Mouse (Mus musculus) embryo, embryonic 11.5 days (tissue): ENCODE measurements at regions not wholly inside any gene's neighbourhood (a gene's known extent, or its start where the extent isn't known, plus 50 kb on each side); places are given as distances from the start of the nearest gene placed in this dataset.

Experiments used
- DNase-seq: peaks from one replicate; pipeline ENCODE4 v3.0.0-alpha.2; 2012; ENCODE audit warnings: low read depth, low spot score

DNA sequence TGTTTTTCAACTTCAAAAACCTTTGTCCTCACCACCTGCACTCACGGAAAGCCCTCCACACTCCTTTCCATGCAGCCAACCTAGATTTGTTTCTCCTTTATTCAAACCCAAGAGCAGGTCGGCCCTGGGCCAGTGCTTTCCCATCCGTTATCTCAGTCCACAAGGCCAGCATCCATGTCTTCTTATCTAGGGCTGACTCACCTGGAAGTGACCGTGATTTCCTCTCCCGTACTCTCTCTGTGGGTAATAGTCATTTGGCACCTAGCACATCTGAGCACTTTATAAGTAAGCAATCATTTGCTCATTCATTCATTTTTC is 106.2 kb downstream of the Rassf10 start:
- DNase-seq: no peak

DNA sequence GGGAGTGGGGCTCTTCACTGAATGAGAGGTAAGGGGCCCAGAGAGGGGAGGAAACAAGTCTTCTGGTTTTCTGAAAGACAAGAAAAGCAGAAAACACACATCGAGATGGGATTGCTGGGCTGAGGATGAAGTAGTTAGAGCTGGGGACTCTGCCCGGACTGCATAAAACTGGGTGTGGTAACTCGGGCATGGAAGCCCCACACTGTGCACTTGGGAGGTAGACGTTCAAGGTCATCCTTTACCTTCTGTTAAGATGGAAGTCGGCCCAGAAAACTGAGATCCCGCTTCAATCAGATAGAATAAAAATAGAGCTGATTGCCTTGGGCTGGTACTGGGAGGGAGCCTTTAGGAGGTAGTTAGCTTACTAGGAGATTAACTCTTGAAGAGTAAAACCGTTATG is 107.2 kb downstream of the Rassf10 start:
- no peak for DNase-seq

DNA sequence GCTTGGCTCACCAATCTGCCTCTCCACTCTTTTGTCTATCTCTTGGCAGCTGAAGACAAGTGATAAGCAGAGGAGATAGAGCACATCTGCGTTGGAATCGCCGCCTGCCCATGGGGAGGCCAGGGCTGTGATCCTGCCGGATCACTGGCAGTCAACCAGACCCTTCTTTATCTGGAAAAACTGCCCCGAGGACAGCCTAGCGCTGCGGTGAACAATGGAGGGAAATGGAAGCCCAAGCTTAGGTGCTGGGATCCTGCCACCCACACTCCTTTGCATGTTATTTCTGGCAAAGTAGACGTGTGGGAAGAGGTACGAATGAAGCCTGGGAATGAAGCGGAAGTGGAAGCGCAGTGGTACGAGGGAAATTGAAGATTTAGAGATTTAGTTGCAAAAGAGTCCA is 112.8 kb downstream of the Rassf10 start:
- DNase-seq: no peak

DNA sequence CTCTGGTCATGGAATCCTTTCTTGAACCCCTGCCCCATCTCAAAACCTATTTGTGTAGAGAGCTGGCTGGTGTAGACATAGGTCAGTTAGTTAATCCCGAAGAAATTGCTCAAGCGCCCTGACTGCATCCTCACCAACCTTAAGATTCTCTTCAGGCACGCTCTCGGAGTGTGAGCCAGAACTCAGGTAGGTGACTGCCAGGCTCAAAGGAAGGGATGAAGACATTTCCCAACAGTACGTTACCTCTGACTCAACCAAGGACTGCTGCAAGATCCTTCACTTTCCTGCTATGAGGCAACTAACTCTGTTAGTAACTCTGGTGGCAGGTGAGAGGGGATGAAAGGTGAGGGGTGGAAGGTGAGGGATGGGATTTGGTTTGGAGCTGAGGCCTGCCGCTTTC is 114.5 kb downstream of the Rassf10 start:
- no peak for DNase-seq

DNA sequence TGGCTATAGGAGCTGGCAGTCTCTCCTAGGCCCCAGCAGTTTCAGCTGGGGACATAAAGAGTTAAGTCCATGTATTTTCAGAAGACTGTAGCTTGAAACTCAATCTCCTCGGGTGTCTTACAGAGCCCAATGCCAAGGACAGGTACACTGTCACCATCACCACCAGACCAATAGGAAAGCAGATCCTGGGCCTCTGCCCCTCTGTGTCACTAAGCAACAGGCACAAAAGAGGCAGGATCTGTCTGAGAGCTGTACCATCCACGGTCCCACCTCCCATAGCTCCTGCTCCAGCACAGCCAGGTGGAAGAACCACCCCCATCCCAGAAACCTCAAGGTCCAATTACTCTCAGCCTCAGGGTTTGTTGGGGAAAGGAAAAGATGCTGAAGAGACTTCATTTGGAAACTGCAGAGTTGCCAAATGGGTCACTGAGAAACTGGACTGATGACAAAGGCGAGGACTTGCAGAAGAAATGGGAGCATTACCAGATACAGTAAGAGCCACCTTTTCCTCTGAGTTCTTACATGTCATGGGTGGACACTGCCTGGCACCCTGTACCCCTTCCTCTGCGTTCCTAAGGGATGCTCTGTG is 115.7 kb downstream of the Rassf10 start:
- DNase-seq: no peak

DNA sequence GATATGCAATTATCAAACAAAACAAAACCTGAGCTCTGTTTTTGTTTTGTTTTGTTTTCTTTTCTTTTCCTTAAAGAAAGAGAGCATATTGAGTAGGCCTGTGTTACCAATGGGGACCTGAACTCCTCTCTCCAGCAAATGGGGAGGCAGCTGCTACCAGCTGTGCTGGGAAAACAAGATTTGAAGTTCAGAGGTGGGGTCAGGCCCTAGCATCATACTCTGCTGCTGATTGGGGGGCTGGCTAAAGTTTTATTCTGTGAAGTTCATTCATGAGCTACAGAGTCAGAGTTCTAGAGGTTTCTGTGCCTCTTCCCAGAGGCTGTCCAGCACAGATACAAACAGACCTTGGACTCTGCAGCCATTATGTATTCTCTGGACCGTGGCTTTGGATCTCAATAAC is 117.7 kb downstream of the Rassf10 start:
- no peak for DNase-seq

DNA sequence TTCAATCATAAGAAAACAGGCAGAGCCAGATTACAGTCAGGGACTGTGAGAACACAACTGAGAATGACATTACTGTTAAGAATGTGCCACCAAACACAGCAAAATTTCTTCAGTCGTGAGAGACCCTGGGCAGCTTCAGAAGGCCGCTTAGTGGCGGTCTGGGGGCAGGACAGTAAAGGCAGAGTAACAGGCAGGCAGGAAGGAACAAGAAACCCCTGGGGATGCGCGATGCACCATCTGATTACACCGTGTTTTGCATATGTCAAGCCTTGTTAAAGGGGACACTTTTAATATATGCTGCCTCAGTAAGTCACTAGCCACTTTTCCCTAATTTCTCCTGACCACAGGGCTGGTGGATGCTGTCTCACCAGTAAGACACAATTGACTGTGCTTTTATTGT is 120.0 kb downstream of the Rassf10 start:
- no peak for DNase-seq

DNA sequence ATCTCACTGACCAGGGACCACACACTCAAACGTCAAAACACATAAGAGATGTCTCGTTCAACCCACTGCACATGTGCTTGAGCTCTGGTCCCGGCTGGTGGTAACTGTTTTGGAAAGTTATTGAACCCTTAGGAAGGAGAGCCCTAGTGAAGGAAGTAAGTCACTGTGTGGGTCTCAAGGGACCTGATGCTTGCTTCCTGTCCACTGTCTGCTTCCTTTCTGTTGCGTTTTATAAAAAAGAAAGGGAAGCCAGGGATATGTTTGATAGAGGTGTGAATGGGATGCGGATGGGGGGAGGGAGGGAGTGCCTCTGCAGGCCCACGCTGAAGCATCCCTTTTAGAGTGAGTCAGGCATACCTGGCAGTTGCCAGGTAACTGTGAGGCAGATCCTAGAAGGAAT is 121.6 kb downstream of the Rassf10 start:
- no peak for DNase-seq

DNA sequence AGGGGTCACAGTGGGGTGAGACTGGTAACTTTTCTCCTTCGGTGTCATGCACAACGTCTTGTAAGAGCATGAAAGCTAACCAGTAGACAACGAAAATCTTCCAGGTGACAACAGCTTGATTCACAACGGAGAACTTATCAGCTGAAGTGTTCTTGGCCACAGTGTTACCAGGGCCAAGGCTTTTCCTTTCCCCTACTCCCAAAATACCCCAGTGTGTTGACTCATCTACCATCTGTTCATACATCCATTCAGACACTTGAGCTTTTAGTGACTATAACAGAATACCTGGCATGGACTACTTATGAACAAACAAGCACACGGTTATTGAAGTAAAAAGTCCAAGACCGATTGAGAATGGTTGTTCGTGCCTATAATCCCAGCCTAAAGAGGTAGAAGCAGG is 122.5 kb downstream of the Rassf10 start:
- no peak for DNase-seq

DNA sequence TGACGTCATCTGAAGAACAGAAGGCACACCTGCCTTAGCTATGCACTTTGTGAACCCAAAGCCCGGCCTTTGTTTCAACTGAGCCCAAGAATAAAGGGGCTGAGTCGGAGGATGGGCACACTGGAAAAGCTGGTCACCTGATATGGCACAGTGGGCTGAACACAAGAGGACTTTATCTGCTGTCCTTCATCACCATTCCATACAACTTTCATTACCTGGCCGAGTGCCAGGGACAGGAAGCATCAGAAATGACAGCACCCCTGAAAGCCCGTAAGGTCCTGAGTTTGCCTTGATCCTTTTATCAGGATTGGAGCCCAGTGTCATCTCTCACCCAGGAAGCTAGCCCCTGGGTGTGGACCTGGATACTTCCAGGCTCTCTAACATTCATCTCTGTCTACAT is 126.1 kb upstream of the Arntl start:
- DNase-seq: no peak

DNA sequence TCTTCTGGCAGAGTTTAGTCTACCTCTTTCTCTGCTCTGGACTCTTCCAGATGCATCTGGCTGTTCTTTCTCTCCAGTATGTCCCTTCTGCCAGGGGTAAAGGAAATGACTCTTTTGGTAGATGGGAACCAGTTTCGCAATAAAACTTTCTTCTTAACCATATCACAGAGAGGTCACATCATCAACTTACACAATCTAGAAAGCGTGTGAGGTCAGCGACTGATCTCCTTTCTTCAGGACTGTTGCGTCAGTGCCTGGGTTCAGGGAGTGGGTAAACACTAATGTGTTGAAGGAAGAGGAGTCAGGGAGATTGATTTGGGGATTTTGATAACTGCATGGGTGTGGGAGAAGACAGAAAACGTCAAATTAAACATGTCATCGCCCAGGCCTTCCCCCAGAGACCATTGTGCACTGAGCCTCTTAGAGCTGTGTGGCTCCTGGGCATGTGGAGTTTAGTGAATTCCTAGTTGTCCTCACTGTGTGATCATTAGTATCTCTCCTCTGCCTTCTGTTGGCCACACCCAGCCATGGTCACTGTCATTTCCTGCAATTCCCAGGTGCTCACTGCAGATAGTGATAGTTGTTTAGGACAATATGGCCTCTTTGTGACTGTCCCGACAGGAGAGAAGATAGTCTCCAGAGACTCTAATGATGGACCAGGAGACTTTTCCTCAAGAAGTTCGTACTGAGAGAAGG is 122.2 kb upstream of the Arntl start:
- no peak for DNase-seq

DNA sequence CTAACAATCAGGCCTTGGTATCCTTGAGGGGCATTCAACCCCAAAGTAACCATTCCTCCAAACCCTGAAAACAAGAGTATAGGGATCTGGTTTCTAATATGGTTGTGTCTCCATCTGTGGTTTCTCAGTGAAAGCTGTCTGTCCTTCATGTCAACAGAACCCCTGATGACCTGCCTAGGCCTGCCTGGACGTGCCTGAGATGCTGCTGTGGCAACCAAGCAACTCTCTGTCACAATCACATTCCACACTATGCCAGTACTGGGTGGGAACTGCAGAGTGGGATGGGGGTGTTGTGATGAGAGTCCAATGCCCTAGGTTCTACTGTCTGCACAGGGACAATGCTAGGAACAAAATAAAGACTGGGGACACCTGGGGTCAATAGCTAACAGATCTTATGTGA is 121.1 kb upstream of the Arntl start:
- no peak for DNase-seq

DNA sequence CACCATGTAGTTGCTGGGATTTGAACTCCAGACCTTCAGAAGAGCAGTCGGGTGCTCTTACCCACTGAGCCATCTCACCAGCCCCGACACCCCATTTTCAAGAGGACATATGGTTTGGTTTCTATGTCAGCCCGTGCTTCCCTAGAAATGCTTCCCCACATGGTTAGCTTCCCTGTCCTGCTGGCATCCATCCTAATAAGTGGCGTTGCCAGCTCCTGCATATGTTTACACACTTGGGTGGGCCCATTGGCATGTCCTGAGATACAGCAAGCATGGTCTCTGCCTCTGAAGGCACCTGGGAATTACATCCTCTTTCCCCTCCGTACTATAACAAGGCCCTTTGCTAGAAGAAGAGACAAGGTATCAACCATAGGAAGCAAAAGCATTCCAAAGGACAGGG is 119.6 kb upstream of the Arntl start:
- DNase-seq: no peak

DNA sequence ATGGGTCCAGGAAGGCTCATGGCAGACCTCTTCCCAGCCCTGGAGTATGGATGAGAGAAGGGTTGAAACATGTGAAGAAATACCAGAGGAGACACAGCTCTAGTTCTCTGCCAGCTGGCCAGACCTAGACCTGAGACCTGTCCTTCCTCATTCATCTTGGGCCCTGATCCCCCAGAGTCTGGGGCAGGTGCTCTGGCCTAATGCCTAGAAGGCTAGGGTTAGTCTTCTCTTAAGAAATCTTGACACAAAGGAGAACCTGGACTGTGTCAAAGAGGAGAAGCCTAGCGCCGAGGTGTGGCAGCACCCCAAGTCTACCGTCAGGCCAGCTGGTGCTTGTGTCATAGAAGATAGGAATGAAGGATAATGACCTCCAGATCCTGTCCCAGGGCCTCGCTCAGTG is 118.2 kb upstream of the Arntl start:
- no peak for DNase-seq

DNA sequence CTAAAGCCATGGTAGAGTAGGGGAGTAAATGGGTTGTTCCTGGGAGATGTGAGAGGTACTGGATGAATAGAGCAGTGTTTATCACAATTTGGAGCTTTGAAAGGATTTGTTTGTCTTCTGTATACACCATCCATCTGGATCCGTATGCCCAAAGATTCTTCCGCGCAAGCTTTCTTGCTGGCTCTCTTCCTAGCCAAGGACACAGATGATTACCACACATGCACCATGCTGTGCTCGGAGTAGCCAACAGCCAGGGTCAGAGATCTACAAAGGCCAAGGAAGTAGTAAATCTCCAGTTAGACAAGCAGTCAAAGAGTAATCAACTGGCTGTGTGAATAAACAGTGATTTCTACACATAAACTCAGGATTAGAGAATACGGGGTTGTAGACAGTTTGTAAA is 113.3 kb upstream of the Arntl start:
- DNase-seq: no peak

DNA sequence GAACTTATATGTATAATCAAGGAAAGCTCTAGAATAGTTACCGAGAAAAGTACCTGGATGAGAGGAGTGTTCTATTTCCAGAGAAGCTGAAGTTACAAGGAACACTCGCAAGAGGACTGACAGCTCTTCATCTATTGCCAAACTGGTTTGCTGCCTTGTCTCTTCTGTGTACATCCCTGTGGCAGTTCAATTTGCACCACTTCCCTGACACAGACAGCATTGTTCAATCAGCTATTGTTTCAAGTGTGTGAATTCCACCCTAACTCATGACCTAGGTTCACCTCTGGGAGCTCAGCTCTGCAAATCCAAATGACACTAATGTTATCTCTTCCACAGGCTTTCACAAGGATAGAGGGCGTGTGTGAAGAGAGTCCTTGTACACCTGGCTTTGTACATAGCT is 112.2 kb upstream of the Arntl start:
- DNase-seq: no peak

DNA sequence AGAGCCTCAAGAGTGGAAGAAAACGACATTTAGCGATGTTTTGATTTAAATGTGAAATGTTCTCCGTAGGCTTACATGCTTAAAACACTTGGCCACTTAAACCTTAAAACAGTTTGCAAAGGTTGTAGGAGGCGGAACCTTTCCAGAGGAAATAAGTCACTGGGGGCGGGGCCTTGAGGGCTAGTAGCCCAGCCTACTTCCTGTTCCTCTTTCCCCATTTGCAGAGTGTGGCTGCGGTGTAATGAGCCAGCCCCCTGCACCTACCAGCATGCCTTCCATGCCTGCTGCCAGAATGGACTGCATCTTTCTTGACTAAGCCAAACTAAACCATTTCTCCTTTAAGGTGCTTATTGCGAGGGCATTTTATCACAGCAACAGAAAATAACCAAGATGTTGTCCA is 103.0 kb upstream of the Arntl start:
- DNase-seq: no peak

DNA sequence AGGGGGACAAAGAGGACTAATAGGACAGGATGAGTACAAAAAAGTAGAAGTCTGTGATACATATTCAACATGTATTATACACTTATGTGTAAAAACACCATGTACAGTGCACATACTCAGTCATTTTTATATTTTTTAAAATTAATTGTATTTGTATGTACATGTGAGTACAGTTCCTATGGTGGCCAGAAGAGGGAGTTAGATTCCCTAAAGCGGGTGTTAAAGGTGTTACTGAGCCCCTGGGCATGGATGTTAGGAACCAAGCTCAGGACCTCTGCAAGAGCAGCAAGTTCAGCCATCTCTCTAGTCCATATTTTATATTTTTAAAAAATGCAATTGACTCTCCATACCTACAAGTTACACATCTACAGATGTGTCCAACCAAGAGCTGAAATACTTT is 101.9 kb upstream of the Arntl start:
- no peak for DNase-seq

DNA sequence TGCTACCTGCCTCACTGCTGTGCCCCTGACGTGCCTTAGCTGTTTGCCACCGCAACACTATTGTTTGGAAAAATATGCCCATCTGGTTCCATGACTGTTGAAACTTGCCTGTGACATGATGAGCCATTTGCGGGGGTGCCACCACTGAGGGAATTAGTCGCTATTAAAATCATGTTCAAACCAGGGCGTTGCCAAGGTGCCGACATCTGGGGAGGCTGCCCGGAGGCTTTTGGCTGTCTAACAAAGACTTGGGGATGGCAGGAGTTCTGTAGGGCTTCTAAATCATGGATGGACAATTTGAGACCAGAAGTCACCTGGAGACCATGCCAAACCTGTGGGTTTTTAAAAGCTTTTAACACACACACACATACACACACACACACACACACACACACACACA is 100.5 kb upstream of the Arntl start:
- DNase-seq: no peak

DNA sequence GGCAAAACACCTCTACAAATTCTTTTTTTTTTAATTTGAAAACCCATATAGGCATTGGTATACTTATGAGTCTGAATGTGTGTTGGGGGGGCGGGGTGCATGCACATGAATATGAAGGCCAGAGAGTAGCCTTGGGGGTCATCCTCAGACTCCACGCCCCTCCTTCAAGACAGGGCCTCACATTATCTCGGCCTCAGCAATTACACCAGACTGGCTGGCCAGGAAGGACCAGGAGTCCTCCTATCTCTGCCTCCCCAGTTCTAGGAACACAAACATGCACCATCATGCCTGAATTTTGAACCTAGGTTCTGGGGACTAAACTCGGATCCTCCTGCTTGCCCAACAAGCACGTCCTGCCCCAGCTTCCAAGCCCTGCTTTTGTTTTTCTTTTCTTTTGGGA is 99.3 kb upstream of the Arntl start:
- no peak for DNase-seq

DNA sequence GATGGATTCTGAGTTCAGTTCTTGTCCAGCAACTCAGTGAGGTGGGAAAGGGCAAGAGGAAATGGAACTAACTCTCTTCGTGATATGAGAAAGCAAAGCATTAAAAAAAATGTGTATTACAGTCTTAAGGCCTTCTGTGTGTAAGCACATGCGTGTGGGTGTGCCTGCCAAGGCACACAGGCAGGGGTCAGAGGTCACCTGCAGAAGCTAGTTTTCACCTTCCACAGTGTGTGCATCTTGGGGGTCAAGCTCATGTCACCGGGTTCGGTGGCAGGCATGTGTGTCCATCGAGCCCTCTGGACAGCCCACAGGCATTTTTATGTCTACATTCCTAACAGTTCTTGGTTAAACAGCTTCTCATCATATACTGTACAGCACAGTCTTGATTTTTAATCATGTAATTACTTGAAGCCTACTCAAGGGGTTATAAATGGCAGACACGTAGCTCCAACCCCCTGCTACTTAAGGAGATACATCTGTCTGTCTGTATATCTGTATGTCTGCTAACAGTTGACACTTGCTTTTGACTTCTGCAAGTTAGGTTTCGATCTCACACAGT is 98.7 kb upstream of the Arntl start:
- DNase-seq: no peak

DNA sequence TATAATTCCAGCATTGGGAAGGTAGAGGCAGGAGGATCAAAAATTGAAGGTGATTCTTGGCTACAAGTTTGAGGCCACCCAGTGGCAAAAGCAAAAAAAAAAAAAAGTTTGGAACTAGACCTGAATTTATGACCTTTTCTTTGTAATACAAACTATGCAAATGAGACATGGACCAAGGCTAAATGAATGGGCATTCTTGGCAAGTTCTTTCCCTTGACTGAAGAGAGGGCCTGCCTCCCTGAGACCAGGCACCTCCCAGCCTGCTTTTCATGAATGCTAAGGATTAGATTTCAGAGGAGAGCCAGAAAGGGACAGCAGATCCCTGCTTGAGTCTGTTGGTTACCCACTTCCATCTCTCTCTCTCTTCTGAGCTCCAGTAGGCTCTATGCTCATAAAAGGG is 97.8 kb upstream of the Arntl start:
- DNase-seq: no peak

DNA sequence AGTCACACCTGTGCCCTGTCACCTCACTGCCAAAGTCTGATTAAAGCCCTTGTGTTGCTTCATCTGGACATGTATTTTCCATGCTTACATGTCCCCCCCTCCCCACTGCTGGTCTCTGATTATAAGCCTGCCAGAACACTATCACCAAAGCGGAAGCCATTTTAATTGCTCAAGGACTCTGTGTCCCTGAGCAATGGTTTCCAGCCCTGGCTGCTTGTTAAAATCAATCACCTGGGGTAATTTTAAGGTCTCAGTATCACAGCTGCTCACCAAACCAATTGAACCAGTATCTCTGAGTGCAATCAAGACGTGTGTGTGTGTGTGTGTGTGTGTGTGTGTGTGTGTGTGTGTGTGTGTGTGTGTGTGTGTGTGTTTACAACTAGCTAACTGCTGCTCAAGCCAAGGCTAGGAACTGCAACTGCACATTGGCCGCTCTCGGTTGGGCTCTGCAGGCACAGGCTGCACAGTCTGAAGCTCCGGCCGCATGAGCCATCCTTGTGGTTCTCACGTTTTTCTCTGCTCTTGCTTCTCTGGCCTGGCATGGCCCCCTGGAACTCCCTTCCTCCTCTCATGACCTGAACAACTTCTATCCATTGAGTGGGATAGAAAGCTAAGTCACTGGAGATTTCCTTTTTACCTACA is 96.3 kb upstream of the Arntl start:
- DNase-seq: no peak
